Mouse (Mus musculus) small intestine, adult 2 months (tissue): Measurements from ENCODE around the gene Tmem184a. TPM values are rescaled to one million over a fixed set of nuclear protein-coding genes. Genes with fewer than 3 reads are reported as not detected.

Source experiments
- H3K27ac ChIP-seq: fragments of 200-500 bp; 2 replicates; pipeline ENCODE4 v1.5.1; 2012; ENCODE audit warnings: low read depth, low read length, control low read depth, inconsistent platforms; ENCODE audit not compliant: insufficient read depth
- H3K27me3 ChIP-seq: fragments of 200-500 bp; 2 replicates; pipeline ENCODE4 v1.6.1; 2012; ENCODE audit warnings: mild to moderate bottlenecking, moderate library complexity, low read length, inconsistent platforms; ENCODE audit not compliant: control insufficient read depth, insufficient read depth
- H3K36me3 ChIP-seq: fragments of 200-500 bp; 2 replicates; pipeline ENCODE4 v1.6.1; 2012; ENCODE audit warnings: mild to moderate bottlenecking, low read length, control low read depth, inconsistent platforms; ENCODE audit not compliant: control insufficient read depth, insufficient read depth
- H3K4me1 ChIP-seq: fragments of 200-500 bp; 2 replicates; pipeline ENCODE4 v1.6.1; 2012; ENCODE audit warnings: low read length, inconsistent platforms, mixed read lengths; ENCODE audit not compliant: control insufficient read depth, insufficient read depth, insufficient read length
- H3K4me3 ChIP-seq: fragments of 200-500 bp; 2 replicates; pipeline ENCODE4 v1.5.1; 2012; ENCODE audit warnings: low read depth, mild to moderate bottlenecking, control low read depth, inconsistent platforms, low read length, moderate library complexity
- CTCF ChIP-seq: fragments of 200-500 bp; IDR thresholded peaks from 2 replicates; pipeline ENCODE4 v1.5.1; 2012; ENCODE audit warnings: low read depth, mild to moderate bottlenecking, control low read depth, inconsistent platforms, low read length, moderate library complexity, mixed read lengths; ENCODE audit not compliant: insufficient replicate concordance, insufficient read length; ENCODE audit errors: extremely low read depth
- POLR2A ChIP-seq: fragments of 200-500 bp; IDR thresholded peaks from 2 replicates; pipeline ENCODE4 v1.6.1; 2012; ENCODE audit warnings: low read depth, mild to moderate bottlenecking, control low read depth, inconsistent platforms, low read length, moderate library complexity
- WGBS: fragments of 180-500 bp; shearing (Covaris S2); methylation state at CpG from one replicate; pipeline ENCODE4 v1.1.7; 2018; 5-methylcytosine and 5-hydroxymethylcytosine counted together
- polyA plus RNA-seq: library from polyadenylated mRNA; depleted of rRNA; stranded (reverse); fragments of >200 nt; gene quantifications from 2 replicates; pipeline ENCODE4 v1.2.3, GENCODE M21; 2012

The Tmem184a gene
- polyA plus RNA-seq, 1 experiment = 416 TPM

DNA sequence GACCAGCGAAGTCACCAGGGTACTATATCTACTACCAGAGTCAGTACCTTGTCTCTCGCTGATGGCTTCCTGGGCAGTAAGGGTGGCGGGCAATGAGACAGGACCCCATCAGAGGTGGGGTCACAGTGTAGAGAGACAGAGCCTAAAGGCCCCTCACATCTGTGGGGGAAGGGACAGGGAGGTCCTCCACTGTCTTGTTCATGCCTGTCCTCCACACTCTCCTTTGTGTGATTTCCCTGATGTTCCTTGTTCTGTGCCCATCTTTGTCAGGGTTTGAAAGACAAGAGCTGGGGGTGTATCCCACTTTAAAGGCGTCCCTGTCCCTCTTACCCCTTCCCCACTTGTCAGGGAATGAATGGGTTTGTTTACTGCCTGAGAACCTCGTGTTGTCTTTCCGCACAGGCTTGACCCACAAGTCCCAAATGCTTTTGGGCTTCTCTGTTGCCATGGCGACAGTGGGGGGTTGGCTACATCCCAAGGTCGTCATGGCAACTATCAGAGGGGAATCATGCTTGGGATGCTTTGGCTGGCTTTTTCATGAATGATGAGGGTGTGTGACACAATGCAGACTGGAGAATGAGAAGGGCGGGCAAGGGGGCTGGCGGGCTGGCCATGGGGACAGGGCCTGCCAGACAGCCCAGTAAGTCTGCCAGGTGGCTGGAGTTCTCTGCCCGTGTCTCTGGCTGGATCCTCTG lies 22.1 kb downstream of the Tmem184a start:
- 66% methylated on average over 11 of the region's 11 CpGs for WGBS
- Histone ChIP-seq H3K36me3 (peaks cover 36% of the 10 kb centered on the region), H3K4me1 (peaks cover 44% of the 10 kb centered on the region), H3K27me3 (no peaks in the 10 kb centered on the region), H3K27ac (peak overlapping the region; percentile 93), H3K4me3 (peak overlapping the region; percentile 40)
- no peak for TF ChIP-seq CTCF
- no peak for TF ChIP-seq POLR2A

DNA sequence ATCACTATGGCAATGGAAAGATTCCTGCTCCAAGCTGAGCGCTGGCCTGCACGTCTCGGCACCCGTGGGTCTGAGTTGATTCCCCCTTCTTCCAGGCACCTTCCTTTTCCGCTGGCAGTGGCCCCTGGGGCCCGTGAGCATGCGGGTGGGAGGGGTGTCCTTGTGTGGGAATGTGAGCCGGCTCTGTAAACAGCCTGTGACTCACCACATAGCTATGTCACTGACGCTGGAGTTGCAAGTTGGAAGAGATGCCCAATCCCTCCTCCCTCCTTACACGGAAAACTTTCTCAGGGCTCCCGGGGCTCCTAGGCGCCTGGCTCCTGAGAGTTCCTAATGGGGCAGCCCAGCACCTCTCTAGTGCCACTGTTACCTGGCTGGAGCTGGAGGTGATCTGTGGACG lies 22.8 kb downstream of the Tmem184a start:
- peak overlapping the region; percentile 40 for H3K4me3 ChIP-seq
- H3K36me3 ChIP-seq = peaks cover 29% of the 10 kb centered on the region
- H3K27ac ChIP-seq = peak overlapping the region; percentile 93
- 16% methylated on average over 13 of the region's 13 CpGs for WGBS
- H3K27me3 ChIP-seq = no peaks in the 10 kb centered on the region
- peaks cover 47% of the 10 kb centered on the region for H3K4me1 ChIP-seq
- TF ChIP-seq POLR2A (no peak), CTCF (no peak)

DNA sequence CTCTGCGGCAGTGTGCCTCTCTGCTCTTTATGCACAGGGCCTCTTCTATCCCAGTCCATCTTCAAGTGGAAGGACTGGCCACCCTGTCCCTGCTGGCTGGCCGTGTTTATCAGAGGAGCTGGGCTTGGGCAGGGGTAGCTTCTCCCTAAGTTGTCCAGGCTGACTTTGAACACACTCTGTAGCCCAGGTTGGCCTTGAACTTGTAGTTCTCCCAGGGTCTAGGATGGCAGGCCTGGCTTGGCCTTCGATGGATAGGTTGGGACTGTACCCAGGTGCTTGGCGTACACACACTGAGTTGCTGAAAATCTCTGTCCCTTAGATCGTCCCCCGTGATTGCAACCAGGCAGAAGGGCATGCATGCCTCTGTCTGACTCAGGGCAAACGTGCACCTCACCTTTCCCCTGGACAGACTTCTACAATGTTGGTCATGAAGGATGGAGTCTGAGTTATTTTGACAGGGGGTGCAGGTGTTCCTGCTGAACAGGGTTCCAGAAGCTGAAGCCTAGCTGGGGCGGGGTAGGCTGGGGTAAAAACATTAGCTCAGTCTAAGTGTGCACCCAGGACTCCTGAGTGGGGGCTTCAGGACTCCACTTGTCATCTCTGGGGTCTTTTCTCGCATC lies 23.6 kb downstream of the Tmem184a start:
- Histone ChIP-seq H3K4me1 (peaks cover 48% of the 10 kb centered on the region), H3K36me3 (peaks cover 23% of the 10 kb centered on the region), H3K4me3 (no peak overlapping the region), H3K27ac (peak overlapping the region; percentile 72), H3K27me3 (no peaks in the 10 kb centered on the region)
- TF ChIP-seq POLR2A (no peak), CTCF (no peak)
- WGBS = 74% methylated on average over 9 of the region's 9 CpGs

DNA sequence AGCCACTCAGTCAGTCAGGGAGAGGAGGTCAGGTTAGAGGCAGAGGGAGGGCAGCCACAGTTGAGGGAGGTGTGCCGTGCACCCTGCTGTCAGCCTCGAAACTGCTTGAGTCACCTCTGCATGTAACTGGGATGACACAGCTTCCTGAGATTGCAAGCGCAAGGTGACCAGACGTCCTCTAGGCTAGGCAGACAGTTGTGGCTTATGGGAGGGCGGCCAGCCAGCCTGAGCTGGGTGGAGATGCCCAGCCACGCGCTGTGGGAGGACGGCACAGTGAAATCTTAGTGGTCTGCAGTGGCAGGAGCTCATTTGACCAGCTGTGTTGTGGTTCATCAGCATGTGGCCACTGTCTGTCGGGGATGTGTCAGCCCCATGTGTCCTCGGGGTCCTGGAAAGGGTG lies 24.8 kb downstream of the Tmem184a start:
- Histone ChIP-seq H3K4me1 (peaks cover 51% of the 10 kb centered on the region), H3K4me3 (peak overlapping the region; percentile 5)

DNA sequence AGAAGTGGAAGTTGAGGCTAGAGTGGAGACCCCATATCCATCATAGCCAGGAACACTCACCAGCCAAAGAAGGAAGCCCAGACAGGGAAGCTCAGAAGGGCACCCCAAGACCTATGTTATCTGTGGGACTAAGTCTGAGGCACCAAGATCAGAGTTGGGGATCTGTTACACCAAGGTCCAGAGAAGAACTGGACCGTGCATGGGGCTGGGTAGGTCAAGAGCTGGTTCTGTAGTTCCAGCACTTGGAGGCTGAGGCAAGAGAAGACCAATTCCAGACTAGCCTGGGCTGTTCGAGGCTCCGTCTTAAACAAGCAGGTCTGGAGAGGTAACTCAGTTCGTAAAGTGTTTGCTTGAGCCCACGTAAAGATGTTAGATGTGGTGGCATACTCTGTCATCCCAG lies 25.6 kb downstream of the Tmem184a start:
- peaks cover 51% of the 10 kb centered on the region for H3K4me1 ChIP-seq
- H3K27ac ChIP-seq = peak overlapping the region; percentile 96
- peaks cover 3% of the 10 kb centered on the region for H3K36me3 ChIP-seq
- peak overlapping the region; percentile 51 for H3K4me3 ChIP-seq
- 60% methylated on average over 5 of the region's 5 CpGs for WGBS
- no peaks in the 10 kb centered on the region for H3K27me3 ChIP-seq
- TF ChIP-seq CTCF = no peak
- TF ChIP-seq POLR2A = no peak

More for the DNA sequence above, 24.8 kb downstream of the Tmem184a start:
- WGBS = 65% methylated on average over 10 of the region's 10 CpGs
- peaks cover 11% of the 10 kb centered on the region for H3K36me3 ChIP-seq
- H3K27me3 ChIP-seq = no peaks in the 10 kb centered on the region
- H3K27ac ChIP-seq = peak overlapping the region; percentile 96
- no peak for TF ChIP-seq CTCF
- no peak for TF ChIP-seq POLR2A

DNA sequence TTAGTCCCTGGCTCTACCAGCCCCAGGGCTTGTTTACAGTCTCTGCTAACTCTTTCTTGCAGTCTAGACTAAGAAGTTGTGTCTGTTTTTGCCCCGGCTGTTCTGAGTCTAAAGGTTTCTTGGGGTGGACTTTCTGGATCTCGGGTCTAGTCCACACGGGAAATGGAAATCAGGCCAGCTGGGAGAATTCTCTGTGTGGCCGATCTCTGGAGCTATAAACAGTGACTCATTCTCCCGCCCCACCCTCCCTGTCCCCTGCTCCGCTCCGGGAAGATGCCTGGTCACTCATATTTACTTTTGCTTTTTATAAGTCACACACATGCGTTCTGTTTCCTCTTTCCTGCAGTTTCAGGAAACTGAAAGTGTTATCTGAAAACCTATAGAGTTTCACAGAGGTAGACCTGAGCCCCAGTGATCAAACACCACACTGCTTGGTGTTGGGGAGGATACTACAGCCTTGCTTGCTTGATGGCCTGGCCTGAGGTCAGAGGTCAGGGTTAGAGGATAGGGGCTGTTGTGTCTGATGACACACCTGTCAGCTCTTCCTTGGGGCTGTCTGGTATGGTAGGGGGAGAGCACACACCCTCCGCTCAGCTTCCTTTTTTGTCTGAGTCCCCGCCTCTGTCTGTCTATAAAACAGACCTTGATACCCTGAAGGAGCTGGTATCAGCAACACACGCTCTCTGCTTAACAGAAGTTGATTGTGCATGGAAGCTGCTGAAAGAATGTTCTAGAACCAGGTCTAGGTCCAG lies 26.2 kb downstream of the Tmem184a start:
- Histone ChIP-seq H3K4me1 (peaks cover 51% of the 10 kb centered on the region), H3K27me3 (no peaks in the 10 kb centered on the region), H3K4me3 (peak overlapping the region; percentile 58), H3K27ac (peak overlapping the region; percentile 96), H3K36me3 (no peaks in the 10 kb centered on the region)
- TF ChIP-seq CTCF (no peak), POLR2A (no peak; the same call in 1 of the 2 replicates)
- 3% methylated on average over 11 of the region's 11 CpGs for WGBS

DNA sequence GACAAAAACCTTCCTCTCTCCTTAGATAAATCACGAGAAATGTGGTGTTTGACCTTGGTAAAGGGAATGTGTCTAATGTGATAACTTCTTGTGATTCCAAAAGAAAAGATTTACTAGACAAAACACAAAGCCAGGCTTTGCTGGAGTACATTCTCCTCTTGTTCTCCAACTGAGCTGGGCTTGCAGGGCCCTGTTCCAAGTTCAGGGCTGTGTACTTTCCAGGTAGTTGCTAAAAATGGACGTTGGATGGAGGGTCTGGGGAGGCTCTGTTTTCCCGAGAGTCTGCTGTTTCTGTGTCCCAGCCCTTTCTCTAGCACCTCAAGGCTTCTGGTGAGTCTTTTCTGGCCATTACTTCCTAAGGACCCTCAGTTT lies 26.8 kb downstream of the Tmem184a start:
- H3K27ac ChIP-seq = peak overlapping the region; percentile 96
- 1% methylated on average over 3 of the region's 3 CpGs for WGBS
- H3K27me3 ChIP-seq = no peaks in the 10 kb centered on the region
- TF ChIP-seq POLR2A = no peak; the same call in 1 of the 2 replicates
- no peak for TF ChIP-seq CTCF
- no peaks in the 10 kb centered on the region for H3K36me3 ChIP-seq
- peaks cover 49% of the 10 kb centered on the region for H3K4me1 ChIP-seq
- peak overlapping the region; percentile 58 for H3K4me3 ChIP-seq
